Mouse (Mus musculus): ENCODE measurements at regions not wholly inside any gene's neighbourhood (a gene's known extent, or its start where the extent isn't known, plus 50 kb on each side); places are given as distances from the start of the nearest gene placed in this dataset.

- no peak for DNase-seq (ENCODE audit: low spot score in 2 of 2)
These were observed 64.0 kb upstream of the Dio3 start for GRCm38 (mm10) chr12:110214833-110215232.

- DNase-seq (ENCODE audit: low spot score in 2 of 2), result no peak
These were observed 63.6 kb upstream of the Dio3 start for GRCm38 (mm10) chr12:110215311-110215710.

- DNase-seq (ENCODE audit: low spot score in 2 of 2), result no peak
These were observed 59.1 kb upstream of the Dio3 start for GRCm38 (mm10) chr12:110219750-110220149.

- DNase-seq (ENCODE audit: low spot score in 2 of 2), result no peak
These were observed 58.4 kb upstream of the Dio3 start for GRCm38 (mm10) chr12:110220516-110220915.

- DNase-seq (ENCODE audit: low spot score in 2 of 2), result no peak
These were observed 57.7 kb upstream of the Dio3 start for GRCm38 (mm10) chr12:110221184-110221583.

GRCm38 (mm10) chr12:110221679-110222078, 57.2 kb upstream of the Dio3 start:
- DNase-seq (ENCODE audit: low spot score in 2 of 2), result no peak

GRCm38 (mm10) chr12:110224250-110224649, 54.6 kb upstream of the Dio3 start:
- DNase-seq (ENCODE audit: low spot score in 2 of 2), result no peak

GRCm38 (mm10) chr12:110228011-110228411, 50.9 kb upstream of the Dio3 start:
- no peak for DNase-seq (ENCODE audit: low spot score in 2 of 2)

Small RNAs in the stretch of these regions (microRNA-seq; reads per million reads assigned to microRNA genes)
- gene Gm24321 (0 reads per million in 2 experiments), gene Gm25252 (0 reads per million in 2 experiments), gene Gm25750 (0 reads per million in 2 experiments), gene Gm27379 (1.1 to 1.2 reads per million in 2 experiments), gene Gm44322 (0 reads per million in 2 experiments), gene Mir1193 (104 to 152 reads per million in 2 experiments), gene Mir1197 (1.6 to 2.0 reads per million in 2 experiments), gene Mir134 (1,727 to 1,734 reads per million in 2 experiments), gene Mir154 (1,311 to 1,461 reads per million in 2 experiments), gene Mir299a (0 reads per million in 2 experiments), gene Mir299b (0 reads per million in 2 experiments), gene Mir300 (923 to 1,300 reads per million in 2 experiments), gene Mir3072 (315 to 316 reads per million in 2 experiments), gene Mir323 (2,809 to 3,791 reads per million in 2 experiments), gene Mir329 (214 to 785 reads per million in 2 experiments), gene Mir369 (1,926 to 3,153 reads per million in 2 experiments), gene Mir376a (0 reads per million in 2 experiments), gene Mir376b (119 to 134 reads per million in 2 experiments), gene Mir376c (304 to 363 reads per million in 2 experiments), gene Mir377 (157 to 183 reads per million in 2 experiments), gene Mir379 (5,432 to 6,904 reads per million in 2 experiments), gene Mir380 (0 reads per million in 2 experiments), gene Mir381 (696 to 973 reads per million in 2 experiments), gene Mir382 (18,408 to 18,782 reads per million in 2 experiments), gene Mir409 (0 reads per million in 2 experiments), gene Mir410 (188 to 265 reads per million in 2 experiments), gene Mir411 (7,612 to 10,680 reads per million in 2 experiments), gene Mir412 (667 to 672 reads per million in 2 experiments), gene Mir453 (0 reads per million in 2 experiments), gene Mir485 (1,910 to 3,399 reads per million in 2 experiments), gene Mir487b (10,692 to 39,553 reads per million in 2 experiments), gene Mir494 (35.5 to 48.0 reads per million in 2 experiments), gene Mir495 (162 to 229 reads per million in 2 experiments), gene Mir496a (308 to 369 reads per million in 2 experiments), gene Mir539 (0 reads per million in 2 experiments), gene Mir541 (10,060 to 12,552 reads per million in 2 experiments), gene Mir543 (675 to 4,727 reads per million in 2 experiments), gene Mir544 (4.9 to 5.3 reads per million in 2 experiments), gene Mir654 (0 reads per million in 2 experiments), gene Mir666 (1,355 to 1,945 reads per million in 2 experiments), gene Mir667 (1,323 to 2,333 reads per million in 2 experiments), gene Mir668 (1,096 to 1,384 reads per million in 2 experiments), gene Mir679 (37.2 to 38.6 reads per million in 2 experiments), gene Mir758 (42.4 to 59.0 reads per million in 2 experiments), gene Mir882 (0 reads per million in 2 experiments)

All from layer of hippocampus, postnatal 10 days (tissue).